Mouse (Mus musculus): Measurements from ENCODE around the gene Xrn1.
"Not testable (repeated sequence)": the region's sequence is repeated elsewhere in the genome, so short reads cannot be mapped to it uniquely, and the experiment has no call there.

DNA sequence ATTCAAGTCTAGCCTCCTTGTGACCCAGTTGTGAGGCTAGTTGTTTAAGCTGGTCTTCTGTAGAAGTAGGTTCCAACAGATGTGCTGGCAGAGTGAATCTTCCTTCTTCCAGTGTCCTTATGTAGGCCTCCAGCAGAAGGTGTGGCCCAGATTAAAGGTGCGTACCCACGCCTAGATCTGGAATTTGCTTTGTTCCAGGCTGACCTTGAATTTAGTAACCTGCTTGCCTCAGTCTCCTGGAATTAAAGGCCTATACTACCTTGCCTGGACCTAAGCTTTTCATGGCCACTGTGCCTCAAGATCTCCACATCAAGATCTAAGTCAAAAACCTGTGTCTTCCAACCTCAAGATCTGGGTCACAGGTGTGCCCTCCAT is 4.2 kb downstream of the Xrn1 start:
- TF ChIP-seq CTCF (IDR thresholded peaks at IDR 0.05; ENCODE audit: low read depth, low read length); GATA1 (IDR thresholded peaks at IDR 0.05; ENCODE audit: borderline replicate concordance, low read length); TAL1 (conservative IDR thresholded peaks at IDR 0.05; ENCODE audit: low read depth, low read length): not testable (repeated sequence)

Measured in G1E (cell line).